Mouse (Mus musculus) T-helper 1 cell (primary cell): ENCODE data around the gene 4930562C15Rik.

ENCODE experiments used
- in situ Hi-C: fragments of 300-600 bp; cut with MboI, MseI; formaldehyde crosslinking; loops from one replicate; pipeline ENCODE4 v1.15.1; 2025; ENCODE audit warnings: high pct_unique_total_duplicates

4930562C15Rik gene

GRCm38 (mm10) chr16:4890201-4890709, 55.0 kb downstream of the 4930562C15Rik start:
- in situ Hi-C loops: no loop called here

GRCm38 (mm10) chr16:4892171-4892570, 57.0 kb downstream of the 4930562C15Rik start:
- in situ Hi-C loops: no loop called here

- in situ Hi-C loops: no loop called here
Observed at GRCm38 (mm10) chr16:4894201-4894908, 59.1 kb downstream of the 4930562C15Rik start.

GRCm38 (mm10) chr16:4896249-4897027, 61.2 kb downstream of the 4930562C15Rik start:
- in situ Hi-C loops: no loop called here

- in situ Hi-C loops: no loop called here
Observed at GRCm38 (mm10) chr16:4897146-4897730, 62.0 kb downstream of the 4930562C15Rik start.

GRCm38 (mm10) chr16:4898881-4899280, 63.7 kb downstream of the 4930562C15Rik start:
- in situ Hi-C loops: no loop called here

GRCm38 (mm10) chr16:4899711-4900110, 64.5 kb downstream of the 4930562C15Rik start:
- in situ Hi-C loops: no loop called here

GRCm38 (mm10) chr16:4901167-4901566, 66.0 kb downstream of the 4930562C15Rik start:
- in situ Hi-C loops: no loop called here

- in situ Hi-C loops: no loop called here
Observed at GRCm38 (mm10) chr16:4902390-4902789, 67.2 kb downstream of the 4930562C15Rik start.

GRCm38 (mm10) chr16:4903491-4904102, 68.4 kb downstream of the 4930562C15Rik start:
- in situ Hi-C loops: no loop called here

GRCm38 (mm10) chr16:4904878-4905277, 69.7 kb downstream of the 4930562C15Rik start:
- in situ Hi-C loops: no loop called here

GRCm38 (mm10) chr16:4905591-4905990, 70.4 kb downstream of the 4930562C15Rik start:
- in situ Hi-C loops: no loop called here

GRCm38 (mm10) chr16:4906559-4906958, 71.3 kb downstream of the 4930562C15Rik start:
- in situ Hi-C loops: no loop called here

GRCm38 (mm10) chr16:4907386-4907785, 72.2 kb downstream of the 4930562C15Rik start:
- in situ Hi-C loops: no loop called here

- in situ Hi-C loops: no loop called here
Observed at GRCm38 (mm10) chr16:4907972-4908371, 72.8 kb downstream of the 4930562C15Rik start.

GRCm38 (mm10) chr16:4909745-4910144, 74.5 kb downstream of the 4930562C15Rik start:
- in situ Hi-C loops: no loop called here

GRCm38 (mm10) chr16:4910758-4911157, 75.5 kb downstream of the 4930562C15Rik start:
- in situ Hi-C loops: no loop called here

- in situ Hi-C loops: no loop called here
Observed at GRCm38 (mm10) chr16:4912074-4912648, 76.9 kb downstream of the 4930562C15Rik start.

GRCm38 (mm10) chr16:4912907-4913782, 77.9 kb downstream of the 4930562C15Rik start:
- in situ Hi-C loops: no loop called here
